Mouse (Mus musculus): ENCODE results near the gene Tubb2b. TPM values are rescaled to one million over a fixed set of nuclear protein-coding genes. Genes with fewer than 3 reads are reported as not detected.
"Not testable (repeated sequence)": the region's sequence is repeated elsewhere in the genome, so short reads cannot be mapped to it uniquely, and the experiment has no call there.

The Tubb2b gene
- total RNA-seq, 1 experiment from 2014 or later: 5.5 TPM

DNA sequence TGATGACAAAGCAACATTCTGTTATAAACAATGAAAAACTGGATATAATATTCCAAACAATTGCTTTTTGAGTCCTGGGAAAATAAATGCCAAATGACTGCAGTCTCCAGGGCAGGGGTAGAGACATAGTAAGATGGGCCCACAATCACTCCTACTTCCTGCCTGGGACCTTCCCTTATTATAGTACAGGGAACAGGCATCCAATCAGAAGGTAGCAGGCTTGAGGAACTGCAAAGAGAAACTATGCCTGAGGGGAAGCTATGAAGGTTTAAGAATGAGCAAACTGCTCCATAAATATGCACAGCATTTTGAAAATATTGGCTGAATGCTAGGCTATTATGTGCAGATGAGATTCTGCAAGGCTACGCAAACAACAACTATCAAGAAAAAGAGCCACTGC is 23.3 kb downstream of the Tubb2b start:
- DNase-seq: no peak

DNA sequence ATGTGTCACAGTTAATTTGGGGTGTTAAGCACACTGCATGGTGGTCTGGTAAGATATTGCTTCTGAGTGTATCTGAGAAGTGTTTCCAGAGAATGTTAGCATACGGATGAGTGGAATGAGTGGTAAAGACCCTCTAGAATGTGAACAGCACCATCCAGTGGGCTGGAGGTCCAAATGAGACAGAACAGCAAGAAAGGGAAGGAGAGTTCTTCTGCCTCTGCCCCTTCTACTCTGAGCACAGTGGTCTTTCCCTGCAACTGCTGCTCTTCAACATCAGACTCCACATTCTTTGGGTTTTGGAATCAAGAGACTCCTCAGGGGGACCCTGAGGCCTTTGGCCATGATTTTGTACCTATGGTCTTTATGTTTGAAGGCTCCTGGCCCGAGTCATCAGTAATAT is 24.0 kb downstream of the Tubb2b start:
- no peak for DNase-seq

DNA sequence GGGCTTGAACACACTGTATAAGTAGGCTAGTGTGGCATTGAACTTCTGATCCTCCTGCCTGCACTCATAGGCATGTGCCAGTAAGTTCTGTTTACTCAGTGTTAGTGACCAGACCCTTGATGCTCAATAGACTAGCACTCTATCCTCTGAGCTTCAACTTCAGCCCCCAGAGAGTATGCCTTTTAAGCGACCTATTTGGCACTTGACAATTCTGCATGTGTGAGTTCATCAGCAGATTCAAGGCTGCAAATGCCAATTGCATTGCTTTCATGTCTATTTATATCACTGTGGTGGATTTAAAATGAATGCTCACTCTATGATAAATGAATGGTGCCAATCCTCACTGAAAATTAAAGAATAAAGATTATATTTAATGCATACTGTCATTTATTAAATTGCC is 24.9 kb downstream of the Tubb2b start:
- DNase-seq: no peak

DNA sequence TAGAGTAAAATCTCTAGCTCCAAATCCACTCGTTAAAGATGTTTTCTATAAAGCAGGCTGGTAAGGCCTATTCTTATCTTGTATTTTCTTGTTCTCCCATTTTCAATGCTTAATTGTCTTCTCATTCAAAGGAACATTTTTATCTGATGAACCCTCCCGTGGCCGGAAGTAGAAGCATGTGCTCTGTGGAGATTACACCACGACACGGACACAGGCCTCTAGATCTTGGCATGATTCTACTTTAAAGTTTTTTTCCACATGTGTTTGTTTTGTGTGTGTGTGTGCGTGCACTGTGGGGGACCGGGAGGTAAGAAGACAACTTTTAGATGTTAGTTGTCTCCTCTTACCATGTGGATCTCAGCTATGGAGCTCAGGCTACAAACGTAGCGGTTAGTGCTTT is 28.4 kb downstream of the Tubb2b start:
- no peak for DNase-seq

DNA sequence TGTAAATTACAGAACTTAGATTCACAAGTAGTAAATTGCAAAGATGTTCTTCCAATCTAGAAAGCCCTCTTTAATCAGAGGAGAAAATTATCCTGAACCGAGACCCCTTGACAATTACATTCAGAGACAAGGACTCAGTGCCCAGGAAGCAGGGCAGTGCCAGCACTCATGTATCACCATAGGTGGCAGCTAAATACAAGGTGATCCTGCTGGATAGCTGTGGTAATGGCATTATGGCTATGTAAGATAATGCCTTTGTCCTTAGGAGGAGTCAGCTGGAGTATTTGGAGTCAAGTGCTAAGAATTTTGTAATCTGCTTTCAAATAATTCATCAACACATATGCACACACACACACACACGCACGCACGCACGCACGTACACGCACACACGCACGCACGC is 29.0 kb downstream of the Tubb2b start:
- no peak for DNase-seq

DNA sequence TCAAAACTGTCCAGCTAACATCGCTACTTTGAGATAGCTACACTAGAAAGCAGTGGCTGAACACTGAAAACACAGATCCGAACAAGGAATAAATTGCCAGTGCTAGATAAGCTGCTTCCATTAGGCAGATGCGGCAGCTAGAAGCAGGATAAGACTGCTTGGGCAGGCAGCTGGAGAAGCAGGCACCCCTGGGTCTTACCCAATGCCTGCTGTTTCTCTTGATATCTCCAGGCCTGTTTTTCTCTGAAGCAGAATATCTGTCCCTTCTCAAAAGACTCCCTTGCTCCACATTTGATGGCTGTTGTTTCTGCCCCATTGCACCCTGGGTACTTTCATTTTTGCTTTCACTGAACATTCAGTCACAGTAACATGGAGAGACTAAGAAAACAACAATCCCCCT is 29.5 kb downstream of the Tubb2b start:
- no peak for DNase-seq

DNA sequence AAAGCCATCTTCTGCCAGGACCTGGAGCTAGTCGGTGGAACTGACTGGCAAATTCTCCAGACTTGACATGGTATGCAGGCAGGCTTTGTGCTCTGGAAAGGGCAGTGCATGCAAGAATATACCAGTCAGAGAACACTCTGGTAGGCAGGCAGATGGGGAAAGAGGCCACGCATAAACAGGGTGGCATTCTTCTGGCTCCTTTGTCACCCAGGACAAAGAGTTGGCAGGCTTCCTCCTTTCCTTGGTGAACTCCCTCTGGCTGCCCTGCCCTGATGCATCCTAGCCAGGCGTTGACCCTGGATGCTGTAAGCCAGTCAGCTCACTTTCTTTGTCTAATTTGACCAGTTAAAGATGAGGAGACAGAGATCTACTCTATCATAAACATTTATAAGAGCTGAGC is 33.2 kb downstream of the Tubb2b start:
- DNase-seq: no peak

DNA sequence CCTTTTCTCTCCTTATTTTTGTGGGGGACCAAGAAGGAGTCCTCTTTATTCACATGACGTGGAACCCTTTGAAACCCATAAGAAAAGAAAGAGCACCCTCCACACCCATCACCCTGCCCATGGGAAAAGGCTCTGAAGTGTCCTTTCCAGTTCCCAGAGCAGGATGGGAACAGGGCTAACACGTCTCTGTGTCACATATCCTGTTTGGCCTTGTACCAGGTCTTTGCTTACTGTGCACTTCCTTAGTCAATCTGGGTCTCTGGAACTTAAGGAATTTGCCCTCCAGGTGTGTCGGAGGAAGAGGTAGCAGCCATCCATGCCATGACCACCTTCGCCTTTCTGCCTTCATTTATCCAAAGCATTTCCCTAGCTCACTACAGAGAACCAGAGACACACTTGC is 33.8 kb downstream of the Tubb2b start:
- no peak for DNase-seq

DNA sequence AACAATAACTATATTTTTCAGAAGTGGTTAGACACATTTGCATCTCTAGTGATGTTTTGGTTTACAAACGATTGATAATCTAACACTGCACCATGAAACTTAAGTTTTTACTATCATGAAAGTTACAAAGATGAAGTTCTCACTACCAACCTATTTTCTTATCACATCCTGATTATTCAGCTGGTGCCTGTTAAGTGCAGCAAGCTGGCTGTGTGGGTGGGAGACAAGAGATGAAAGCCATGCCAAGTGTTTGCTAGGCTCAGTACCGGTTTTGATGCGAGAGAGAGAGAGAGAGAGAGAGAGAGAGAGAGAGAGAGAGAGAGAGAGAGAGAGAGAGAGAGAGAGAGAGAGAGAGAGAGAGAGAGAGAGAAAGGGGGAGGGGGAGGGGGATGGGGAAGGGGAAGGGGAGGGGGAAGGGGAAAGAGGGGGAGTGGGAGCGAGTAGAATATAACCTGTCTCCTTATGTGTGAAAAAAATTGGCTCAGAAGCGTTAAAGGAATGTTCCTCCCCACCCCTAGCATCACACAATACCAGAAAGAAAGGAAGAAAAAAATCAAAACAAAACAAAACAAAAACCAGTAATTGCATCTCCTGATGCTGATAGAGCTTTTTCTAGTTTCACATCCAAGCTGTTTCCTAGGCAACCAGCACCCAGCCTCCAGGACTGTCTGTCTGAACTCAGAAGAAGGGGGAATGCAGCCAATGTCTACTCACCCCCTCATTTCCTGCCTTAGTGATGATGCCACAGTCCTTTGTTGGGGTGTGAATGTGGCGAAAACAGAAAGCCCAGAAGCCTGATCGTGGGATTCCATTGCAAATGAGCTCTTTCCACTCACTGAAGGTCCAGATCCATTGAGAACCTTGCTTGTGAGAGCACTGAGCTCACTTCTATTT is 34.5 kb downstream of the Tubb2b start:
- DNase-seq: no peak

DNA sequence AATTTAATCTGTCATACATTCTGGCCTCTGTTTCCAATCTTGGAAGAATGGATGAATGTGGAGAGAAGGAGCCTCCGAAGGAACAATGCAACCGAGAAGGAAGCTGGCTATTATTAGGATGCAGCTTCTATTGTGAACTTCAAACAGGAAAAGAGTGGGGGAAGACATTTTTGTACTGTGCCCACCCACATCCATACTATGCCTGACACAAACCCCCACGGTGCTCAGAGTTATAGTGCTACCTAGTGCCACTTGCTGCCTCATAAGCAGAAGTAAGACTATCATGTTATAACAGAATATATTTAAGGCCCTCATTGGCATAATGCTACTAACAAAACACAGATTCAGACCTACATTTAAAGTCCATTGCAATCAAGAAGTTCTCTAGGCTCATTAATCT is 40.9 kb downstream of the Tubb2b start:
- no peak for DNase-seq

DNA sequence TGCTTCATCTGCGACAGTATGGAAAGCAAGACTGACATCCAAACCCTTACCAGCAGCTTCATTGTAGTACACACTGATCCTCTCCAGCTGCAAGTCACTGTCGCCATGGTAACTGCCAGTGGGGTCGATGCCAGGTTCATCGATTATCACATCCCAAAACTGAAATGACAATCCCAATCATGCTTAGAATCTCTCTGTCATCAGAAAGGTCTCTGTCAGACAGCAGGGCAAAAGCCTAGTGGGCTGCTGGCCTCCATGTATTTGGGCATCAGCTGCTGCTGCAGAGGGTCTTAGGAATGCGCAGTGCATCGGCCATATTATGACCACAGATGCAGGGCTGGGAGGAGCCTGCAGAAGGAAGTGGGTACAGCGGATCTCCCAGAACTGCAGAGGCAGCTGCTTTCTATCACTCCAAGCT is 41.4 kb downstream of the Tubb2b start:
- DNase-seq: no peak

DNA sequence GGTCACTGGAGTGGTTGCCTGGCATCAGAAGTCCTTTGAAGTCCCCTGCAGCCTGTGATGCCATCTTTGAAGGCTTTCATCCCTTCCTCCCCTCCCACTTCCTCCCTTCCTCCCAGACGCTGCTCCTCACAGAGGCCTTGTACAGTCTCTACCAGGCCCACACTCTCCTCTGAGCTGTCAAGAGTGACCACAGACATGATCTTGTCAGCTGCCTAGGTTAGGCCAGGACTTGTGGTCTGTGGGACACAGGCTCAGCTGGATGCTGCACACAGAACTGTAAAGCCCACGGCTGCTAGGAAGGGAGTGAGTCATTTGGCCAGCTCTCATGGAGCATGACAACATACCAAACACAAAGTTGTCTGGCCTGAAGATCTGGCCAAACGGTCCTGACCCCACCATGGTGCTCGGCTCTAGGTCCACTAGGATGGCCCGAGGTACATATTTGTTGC is 42.0 kb downstream of the Tubb2b start:
- not testable (repeated sequence) for DNase-seq

DNA sequence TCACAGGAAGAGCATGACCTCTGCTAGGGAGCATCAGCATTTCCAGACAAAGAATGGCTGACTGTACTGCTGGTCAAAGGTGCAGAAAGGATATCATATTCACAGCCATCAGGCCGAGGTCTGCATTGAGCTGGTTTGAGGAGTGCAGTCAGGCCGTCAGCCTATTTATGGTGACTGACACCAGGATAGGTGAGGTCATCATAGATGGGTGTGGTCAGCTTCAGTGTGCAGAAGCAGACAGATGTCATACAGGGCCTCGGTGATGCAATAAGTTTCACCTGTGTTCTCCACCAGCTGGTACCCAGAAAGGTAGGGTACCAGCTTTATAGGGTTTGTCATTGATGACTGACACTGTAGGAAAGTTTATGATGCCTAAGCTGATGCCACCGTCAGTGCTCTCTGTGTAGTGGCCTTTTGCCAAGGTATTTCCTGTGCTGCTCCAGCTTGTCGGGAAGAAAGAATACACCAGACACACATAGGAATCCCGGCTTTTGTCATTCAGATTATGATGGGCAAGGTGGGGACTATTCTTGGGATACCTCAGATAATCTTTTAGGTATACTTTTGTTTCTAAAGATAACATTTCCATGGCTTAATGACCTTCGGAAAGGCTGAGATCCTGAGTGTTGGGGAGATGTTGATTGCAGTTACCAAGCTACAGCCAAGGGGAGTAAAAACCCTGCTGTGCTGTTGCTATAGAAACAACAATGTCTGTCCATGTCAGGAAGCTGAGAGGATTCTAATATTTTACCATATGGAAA is 43.0 kb downstream of the Tubb2b start:
- no peak for DNase-seq

DNA sequence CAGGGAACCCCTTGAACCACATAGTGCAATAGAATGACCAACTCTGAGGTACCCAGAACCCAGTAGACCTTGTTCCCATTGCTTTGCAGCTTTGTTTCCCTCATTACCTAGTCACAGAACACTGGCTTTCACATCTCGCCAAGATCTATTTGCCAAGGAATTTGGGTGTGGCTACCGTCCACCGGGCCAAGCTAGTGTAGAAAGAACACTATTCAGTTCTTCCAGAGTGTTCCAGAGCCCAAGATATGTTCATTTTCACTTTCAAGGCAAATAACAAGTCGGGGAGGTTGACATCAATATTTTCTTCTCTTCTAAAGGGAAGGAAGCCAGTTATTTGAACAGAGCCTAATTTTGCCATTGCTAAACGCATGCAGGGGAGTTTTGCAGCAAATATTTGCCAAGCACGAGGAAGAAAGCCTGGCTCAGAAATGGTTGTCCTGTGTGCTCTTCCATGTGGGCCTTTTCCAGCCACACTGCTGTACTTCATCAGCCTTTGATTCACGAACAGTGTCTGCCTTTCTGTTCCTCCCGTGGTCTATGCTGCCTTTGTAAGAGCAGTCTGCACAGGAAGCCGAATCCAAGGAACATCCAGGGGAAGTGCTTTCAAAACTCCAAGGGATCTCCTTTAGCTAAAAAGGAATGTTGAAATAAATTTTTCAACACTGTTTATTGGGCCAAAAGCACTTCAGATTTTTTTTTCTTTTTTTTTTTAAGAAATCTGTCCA is 46.1 kb downstream of the Tubb2b start:
- peak; percentile 53 for DNase-seq

DNA sequence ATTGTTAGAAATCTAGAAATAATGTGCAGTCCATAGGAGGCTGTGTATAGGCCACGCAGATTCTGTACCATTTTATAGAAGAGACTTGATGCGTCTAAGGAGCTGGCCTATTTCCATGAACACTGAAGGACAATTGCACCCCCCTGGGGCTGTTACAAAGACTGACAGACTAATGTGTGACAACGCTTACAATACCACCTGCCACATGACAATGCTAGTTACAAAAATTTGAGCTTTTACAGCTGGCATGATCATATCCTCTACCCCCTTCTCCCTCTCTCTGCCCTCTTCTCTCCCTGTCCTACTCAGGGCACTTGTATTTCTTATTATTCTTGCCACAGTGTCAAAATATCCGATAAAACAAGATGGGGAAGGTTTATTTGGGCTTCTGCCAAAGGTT is 48.3 kb downstream of the Tubb2b start:
- DNase-seq: no peak

DNA sequence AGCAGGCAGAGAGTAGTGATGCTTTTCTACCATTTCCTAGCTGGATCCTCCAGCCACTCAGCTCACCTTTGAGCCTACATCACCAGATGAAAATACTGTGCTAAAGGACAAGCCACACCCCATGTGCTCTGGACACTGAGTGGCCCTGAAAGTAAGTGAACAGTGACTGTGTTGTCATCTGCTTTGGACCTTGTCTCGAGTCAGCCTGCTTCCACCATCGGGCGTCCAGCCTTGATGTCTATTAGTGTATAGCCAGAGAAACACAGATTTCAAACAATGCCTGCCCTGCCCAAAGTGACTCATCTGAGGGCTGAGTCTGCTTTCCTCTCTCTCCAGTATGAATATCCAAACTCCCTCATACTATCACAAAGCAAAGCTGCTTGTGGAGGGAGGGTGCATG is 50.5 kb downstream of the Tubb2b start:
- peak; percentile 26 for DNase-seq

DNA sequence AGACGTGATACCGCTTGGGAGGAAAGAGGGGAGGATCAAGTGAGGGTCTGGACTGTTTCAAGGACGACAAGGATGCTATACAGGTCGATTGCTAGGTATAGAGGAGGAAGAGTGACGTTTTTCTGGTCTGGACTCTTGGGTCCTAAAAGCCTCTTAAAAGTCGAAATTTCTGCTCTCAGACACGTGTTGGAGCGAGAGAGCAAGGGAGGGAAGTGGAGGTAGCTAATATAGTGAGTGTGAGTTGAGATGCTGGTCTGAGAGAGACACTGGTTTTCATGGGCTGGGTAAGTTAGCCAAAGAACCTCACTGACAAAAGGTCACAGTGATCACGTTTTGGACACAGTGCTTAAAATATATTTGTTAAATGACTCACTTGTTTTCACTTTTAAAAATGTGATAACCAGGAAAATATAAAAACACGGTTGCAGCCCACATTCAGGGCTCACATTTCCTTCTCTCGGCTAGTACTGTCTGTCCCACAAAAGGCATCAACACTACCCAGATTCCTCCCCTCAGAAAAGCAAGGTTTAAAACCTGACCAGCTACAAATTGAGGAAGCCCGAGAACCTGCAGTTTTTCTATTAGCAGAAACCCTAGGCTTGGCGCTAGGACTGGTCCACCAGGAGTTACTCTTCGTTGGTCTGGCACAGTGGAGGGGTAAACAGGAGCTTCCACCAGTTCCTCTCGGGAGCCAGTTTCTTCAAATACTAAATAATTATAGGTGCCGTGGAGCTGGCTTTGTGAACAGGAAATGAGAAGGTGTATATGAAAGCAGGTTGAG is 51.6 kb downstream of the Tubb2b start:
- no peak for DNase-seq

DNA sequence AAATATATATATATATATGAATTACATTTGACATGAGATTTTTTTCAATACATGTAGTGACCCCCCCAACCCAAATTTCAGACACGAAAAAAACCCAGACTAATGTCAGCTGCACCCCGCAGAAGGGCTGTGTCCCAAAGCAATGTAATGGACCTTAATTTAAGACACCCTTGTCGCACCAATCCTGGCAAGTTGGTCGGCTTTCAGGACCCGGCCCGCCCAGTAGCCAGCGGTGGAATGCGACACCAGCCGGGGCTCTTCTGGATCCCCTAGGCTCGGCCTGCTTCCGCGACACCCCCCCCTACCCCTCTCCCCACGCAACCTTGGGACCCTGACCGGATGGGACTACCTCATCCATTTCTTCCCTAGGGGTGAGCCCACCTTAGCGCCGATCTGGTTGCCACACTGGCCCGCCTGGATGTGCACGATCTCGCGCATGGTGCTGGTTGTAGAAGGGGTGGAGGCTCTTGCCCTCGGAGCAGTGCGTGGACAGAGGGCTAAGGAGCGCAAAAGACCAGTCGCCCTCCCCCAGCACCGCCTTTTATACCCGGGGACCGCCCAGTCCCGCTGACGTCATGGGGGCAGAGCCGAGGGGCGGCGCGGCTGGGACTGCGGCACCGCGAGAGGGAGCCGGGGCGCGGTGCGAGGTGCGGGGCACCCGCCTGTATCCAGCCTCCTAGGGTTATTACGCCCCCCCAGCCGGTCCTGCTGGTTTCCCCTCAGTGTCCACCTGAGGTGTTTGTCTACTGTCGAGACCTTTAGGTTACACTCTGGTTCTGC is 52.6 kb downstream of the Tubb2b start, which contains the start of gene Tubb2a:
Gene Tubb2a, minus strand, starts transcription at position 516 of the 780 bp plus-strand sequence.
- DNase-seq: peak; percentile 96

Measured in adrenal gland, postnatal 14 days (tissue).